Mouse (Mus musculus): ENCODE results near the gene Myl9.

DNA sequence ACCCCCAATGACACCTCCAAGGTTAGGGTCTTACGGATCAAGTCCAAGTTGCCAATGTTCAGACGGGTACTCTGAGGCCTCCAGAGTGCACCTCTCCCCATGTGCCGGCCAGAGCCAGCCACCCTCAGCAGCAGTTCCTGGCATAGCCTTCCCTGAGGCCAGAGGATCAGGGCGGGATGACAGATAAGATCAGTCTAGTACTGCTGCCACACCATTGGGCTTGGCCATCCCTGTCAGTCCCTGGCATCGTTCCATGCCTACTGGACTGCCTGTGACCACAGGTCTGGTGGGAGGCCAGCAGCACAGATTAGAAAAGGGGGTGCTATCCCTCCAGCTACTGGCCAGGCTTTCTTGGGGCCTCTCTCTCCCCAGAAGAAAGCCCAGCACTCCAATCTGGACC lies 3.8 kb downstream of the Myl9 start:
- TF ChIP-seq CTCF (IDR thresholded peaks at IDR 0.05; ENCODE audit: control insufficient read depth, insufficient read depth, insufficient read length) (no peak), USF1 (IDR thresholded peaks at IDR 0.05; ENCODE audit: low read depth) (no peak), MAX (IDR thresholded peaks at IDR 0.05) (no peak), MYOG (IDR thresholded peaks at IDR 0.05; ENCODE audit: control insufficient read depth, extremely low read depth, insufficient read length) (no peak), CEBPB (IDR thresholded peaks at IDR 0.05; ENCODE audit: low read depth) (no peak), MYOD1 (IDR thresholded peaks at IDR 0.05; ENCODE audit: control insufficient read depth, insufficient read length, low read depth) (peak; percentile 33), FOSL1 (IDR thresholded peaks at IDR 0.05; ENCODE audit: insufficient read depth, low read length, poor library complexity, severe bottlenecking) (no peak)

Data from C2C12 (cell line).